ENCODE assay signal across 9 mouse cellular contexts in genomic region chr1:152817794-152818193, GRCm38 (mm10). TPM values are rescaled to one million over a fixed set of nuclear protein-coding genes. Genes with fewer than 3 reads are reported as not detected.
DNase-seq lines count a peak whose midpoint lies in the region; ATAC-seq and TF ChIP-seq lines count a peak whose summit lies in the region.
"Had no signal": no experiment of that assay in that cellular context is flagged by ENCODE, and none has a peak within 500 bp of the region (broad histone marks: within the 10 kb centered on the region; RNA-seq: fewer than 3 reads in every experiment).

No protein-coding gene starts in this region.

- peak overlapping the region; percentile 50; the same call in 1 of the 2 replicates for H3K9ac ChIP-seq in heart, embryonic 13.5 days
- H3K9ac ChIP-seq in kidney, postnatal 0 days (ENCODE audit: low read depth, low read length): no peak overlapping the region
- H3K9ac ChIP-seq in neural tube, embryonic 13.5 days: no peak overlapping the region
- H3K9ac ChIP-seq: liver, embryonic 14.5 days had no signal

- no peak for TF ChIP-seq CTCF in kidney, postnatal 0 days (IDR thresholded peaks at IDR 0.05; ENCODE audit: low read depth)

- no peak; the same call in 1 of the 2 replicates for ATAC-seq in heart, embryonic 13.5 days (ENCODE audit: extremely low read depth, insufficient number of reproducible peaks, low FRiP score, low TSS enrichment)
- ATAC-seq in kidney, postnatal 0 days (replicated peaks; ENCODE audit: low FRiP score, low read depth): peak; percentile 30; the same call in 1 of the 2 replicates
- ATAC-seq in neural tube, embryonic 13.5 days (ENCODE audit: low read depth): peak; percentile 26; the same call in 1 of the 2 replicates
- ATAC-seq in monocyte, adult 5-6 weeks (replicated peaks; ENCODE audit: insufficient number of reproducible peaks, low FRiP score, low TSS enrichment, poor library complexity, severe bottlenecking): no peak
- ATAC-seq in granulocyte monocyte progenitor cell, adult 5-6 weeks (replicated peaks; ENCODE audit: poor library complexity, severe bottlenecking): no peak

- H3K4me1 ChIP-seq in heart, embryonic 13.5 days: peaks cover 46% of the 10 kb centered on the region
- H3K4me1 ChIP-seq in kidney, postnatal 0 days (replicated peaks; ENCODE audit: insufficient read depth, low read length): peaks cover 15% of the 10 kb centered on the region
- peaks cover 38% of the 10 kb centered on the region for H3K4me1 ChIP-seq in neural tube, embryonic 13.5 days (replicated peaks)

- 17% methylated on average over 10 of the region's 10 CpGs for WGBS in heart, embryonic 13.5 days
- WGBS in kidney, postnatal 0 days: 8% methylated on average over 10 of the region's 10 CpGs
- 12% methylated on average over 10 of the region's 10 CpGs for WGBS in neural tube, embryonic 13.5 days

- peak; percentile 30 to 60 for DNase-seq in cerebellum, postnatal 10 days
- no peak for DNase-seq in cerebellum, adult 8-10 months
- DNase-seq in embryo, embryonic 10.5 days (ENCODE audit: low spot score): peak; percentile 43
- peak; percentile 74 for DNase-seq in kidney, postnatal 0 days (ENCODE audit: low spot score)

- H3K4me2 ChIP-seq in heart, embryonic 13.5 days: peak overlapping the region; percentile 36
- peak overlapping the region; percentile 5; the same call in 1 of the 2 replicates for H3K4me2 ChIP-seq in kidney, postnatal 0 days (ENCODE audit: low read length)
- H3K4me2 ChIP-seq in neural tube, embryonic 13.5 days: no peak overlapping the region

- H3K36me3 ChIP-seq in heart, embryonic 13.5 days: no peaks in the 10 kb centered on the region
- no peaks in the 10 kb centered on the region for H3K36me3 ChIP-seq in kidney, postnatal 0 days (ENCODE audit: insufficient read depth, low read length)
- no peaks in the 10 kb centered on the region for H3K36me3 ChIP-seq in neural tube, embryonic 13.5 days

- no peak overlapping the region for H3K4me3 ChIP-seq in heart, embryonic 13.5 days
- H3K4me3 ChIP-seq in kidney, postnatal 0 days (replicated peaks; ENCODE audit: low read depth, low read length): no peak overlapping the region
- no peak overlapping the region for H3K4me3 ChIP-seq in neural tube, embryonic 13.5 days

- peak overlapping the region; percentile 80 for H3K27ac ChIP-seq in heart, embryonic 13.5 days (replicated peaks)
- peak overlapping the region; percentile 67 for H3K27ac ChIP-seq in kidney, postnatal 0 days
- H3K27ac ChIP-seq in neural tube, embryonic 13.5 days (replicated peaks): peak overlapping the region; percentile 77
- H3K27ac ChIP-seq: liver, embryonic 14.5 days had no signal

- H3K9me3 ChIP-seq in heart, embryonic 13.5 days: no peaks in the 10 kb centered on the region
- no peaks in the 10 kb centered on the region for H3K9me3 ChIP-seq in kidney, postnatal 0 days (replicated peaks; ENCODE audit: low read length)
- peaks cover 3% of the 10 kb centered on the region; the same call in 1 of the 2 replicates for H3K9me3 ChIP-seq in neural tube, embryonic 13.5 days

- no peaks in the 10 kb centered on the region for H3K27me3 ChIP-seq in heart, embryonic 13.5 days (replicated peaks)
- no peaks in the 10 kb centered on the region for H3K27me3 ChIP-seq in kidney, postnatal 0 days (ENCODE audit: insufficient read depth, low read length)
- no peaks in the 10 kb centered on the region for H3K27me3 ChIP-seq in neural tube, embryonic 13.5 days

RNA-seq across cellular contexts. Expression of gene Ncf2, which starts 17.8 kb away (rescaled TPM):
- polyA plus RNA-seq in heart, embryonic 13.5 days (2015; fragmentation: Nextera tagmentation; extraction: Ambion mirVana): 3.3 and 4.6 TPM in 2 replicates
- 7.3 and 8.3 TPM in 2 replicates for polyA plus RNA-seq in kidney, postnatal 0 days (2015; fragmentation: Nextera tagmentation; extraction: Ambion mirVana)
- 3.8 and 4.5 TPM in 2 replicates for polyA plus RNA-seq in neural tube, embryonic 13.5 days (2015; fragmentation: Nextera tagmentation; extraction: Ambion mirVana)
- total RNA-seq in monocyte, adult 5-6 weeks (2017): 355 to 740 TPM (median 657 TPM) in 3 replicates
- total RNA-seq in granulocyte monocyte progenitor cell, adult 5-6 weeks (2014; fragmentation: Nextera tagmentation): 102 and 121 TPM in 2 replicates
- total RNA-seq in granulocyte monocyte progenitor cell, adult 5-6 weeks (2017): 118 and 136 TPM in 2 replicates

RNA-seq across cellular contexts. Expression of gene Arpc5, which starts 51.5 kb away (rescaled TPM):
- 198 and 202 TPM in 2 replicates for polyA plus RNA-seq in heart, embryonic 13.5 days (2015; fragmentation: Nextera tagmentation; extraction: Ambion mirVana)
- 294 and 307 TPM in 2 replicates for polyA plus RNA-seq in kidney, postnatal 0 days (2015; fragmentation: Nextera tagmentation; extraction: Ambion mirVana)
- polyA plus RNA-seq in neural tube, embryonic 13.5 days (2015; fragmentation: Nextera tagmentation; extraction: Ambion mirVana): 321 and 348 TPM in 2 replicates
- total RNA-seq in monocyte, adult 5-6 weeks (2017): 321 to 382 TPM (median 369 TPM) in 3 replicates
- total RNA-seq in granulocyte monocyte progenitor cell, adult 5-6 weeks (2014; fragmentation: Nextera tagmentation): 175 and 199 TPM in 2 replicates
- 115 and 134 TPM in 2 replicates for total RNA-seq in granulocyte monocyte progenitor cell, adult 5-6 weeks (2017)

RNA-seq across cellular contexts. Expression of gene Rgl1, which starts 51.6 kb away (rescaled TPM):
- polyA plus RNA-seq in heart, embryonic 13.5 days (2015; fragmentation: Nextera tagmentation; extraction: Ambion mirVana): 54.1 and 59.2 TPM in 2 replicates
- 59.4 and 60.9 TPM in 2 replicates for polyA plus RNA-seq in kidney, postnatal 0 days (2015; fragmentation: Nextera tagmentation; extraction: Ambion mirVana)
- polyA plus RNA-seq in neural tube, embryonic 13.5 days (2015; fragmentation: Nextera tagmentation; extraction: Ambion mirVana): 24.8 and 25.4 TPM in 2 replicates
- 7.3 to 16.7 TPM (median 10.5 TPM) in 3 replicates for total RNA-seq in monocyte, adult 5-6 weeks (2017)
- total RNA-seq in granulocyte monocyte progenitor cell, adult 5-6 weeks (2014; fragmentation: Nextera tagmentation): 1.6 and 3.3 TPM in 2 replicates
- total RNA-seq in granulocyte monocyte progenitor cell, adult 5-6 weeks (2017): 0.46 and 2.1 TPM in 2 replicates

Comparison
In these comparisons a context has a peak if more than half of its experiments do, and no peak if none do; other contexts are left out.
1. ATAC-seq: peak in kidney, postnatal 0 days (single experiment) and neural tube, embryonic 13.5 days (single experiment); none in heart, embryonic 13.5 days (single experiment), monocyte, adult 5-6 weeks (single experiment) and granulocyte monocyte progenitor cell, adult 5-6 weeks (single experiment).
2. Peak in every context shown above with its lines, with median percentiles within 50 percentile points of each other: H3K27ac ChIP-seq.